Mouse (Mus musculus) embryonic facial prominence, embryonic 13.5 days (tissue): Measurements from ENCODE around the gene Mapk13. TPM values are rescaled to one million over a fixed set of nuclear protein-coding genes. Genes with fewer than 3 reads are reported as not detected.
"Not testable (repeated sequence)": the region's sequence is repeated elsewhere in the genome, so short reads cannot be mapped to it uniquely, and the experiment has no call there.

Experiments used
- ATAC-seq: fragments of 200-750 bp; cut with Nextera tagmentation; 2 replicates; pipeline ENCODE4 v1.8.0; 2017; ENCODE audit warnings: low read depth; ENCODE audit not compliant: insufficient number of reproducible peaks, insufficient read depth, low FRiP score, low TSS enrichment
- H3K27ac ChIP-seq: fragments of 300-500 bp; sonication (generic); 2 replicates; pipeline ENCODE4 v1.5.1; 2015; ENCODE audit warnings: moderate library complexity, mild to moderate bottlenecking, inconsistent platforms
- H3K27me3 ChIP-seq: fragments of 300-500 bp; sonication (generic); 2 replicates; pipeline ENCODE4 v1.6.1; 2015; ENCODE audit warnings: mild to moderate bottlenecking, inconsistent platforms
- H3K36me3 ChIP-seq: fragments of 300-500 bp; sonication (generic); 2 replicates; pipeline ENCODE4 v1.6.1; 2015; ENCODE audit warnings: mild to moderate bottlenecking, inconsistent platforms
- H3K4me1 ChIP-seq: fragments of 300-500 bp; sonication (generic); 2 replicates; pipeline ENCODE4 v1.6.1; 2015; ENCODE audit warnings: inconsistent platforms
- H3K4me2 ChIP-seq: fragments of 300-500 bp; sonication (generic); 2 replicates; pipeline ENCODE4 v1.6.1; 2015; ENCODE audit warnings: moderate library complexity, mild to moderate bottlenecking, inconsistent platforms
- H3K4me3 ChIP-seq: fragments of 300-500 bp; sonication (generic); 2 replicates; pipeline ENCODE4 v1.5.1; 2015; ENCODE audit warnings: mild to moderate bottlenecking, inconsistent platforms
- H3K9ac ChIP-seq: fragments of 300-500 bp; sonication (generic); 2 replicates; pipeline ENCODE4 v1.6.1; 2015; ENCODE audit warnings: mild to moderate bottlenecking, inconsistent platforms
- H3K9me3 ChIP-seq: fragments of 300-500 bp; sonication (generic); 2 replicates; pipeline ENCODE4 v1.6.1; 2016; ENCODE audit warnings: inconsistent platforms
- WGBS: fragments of 180-500 bp; shearing (Covaris S2); methylation state at CpG from one replicate; pipeline ENCODE4 v1.1.7; 2015; ENCODE audit warnings: mixed read lengths; 5-methylcytosine and 5-hydroxymethylcytosine counted together
- polyA plus RNA-seq: library from polyadenylated mRNA; unstranded; fragments of >200 nt; fragmentation: Nextera tagmentation; extraction: Ambion mirVana; gene quantifications from 2 replicates; pipeline ENCODE4 v1.2.1, GENCODE M21; 2015

Gene Mapk13
- polyA plus RNA-seq, 1 experiment from 2014 or later: 47.3 TPM

DNA sequence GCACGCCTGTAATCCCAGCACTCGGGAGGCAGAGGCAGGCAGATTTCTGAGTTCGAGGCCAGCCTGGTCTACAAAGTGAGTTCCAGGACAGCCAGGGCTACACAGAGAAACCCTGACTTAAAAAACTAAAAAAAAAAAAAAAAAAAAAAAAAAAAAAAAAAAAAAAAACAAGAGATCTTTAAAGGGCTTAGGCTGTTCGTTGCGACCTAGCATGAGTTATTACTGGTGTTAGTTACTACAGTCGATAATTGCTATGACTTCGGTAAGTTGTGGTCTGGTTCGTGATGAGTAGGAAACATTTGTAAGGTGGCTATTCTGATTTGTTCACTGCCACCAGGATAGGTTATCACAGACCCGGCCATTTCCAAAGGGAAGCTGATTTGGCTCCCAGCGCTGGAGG is 47.2 kb downstream of the Mapk13 start:
- H3K9me3 ChIP-seq, ATAC-seq, H3K4me3 ChIP-seq, H3K27ac ChIP-seq, H3K4me1 ChIP-seq, H3K4me2 ChIP-seq, H3K9ac ChIP-seq, H3K27me3 ChIP-seq: not testable (repeated sequence)
- H3K36me3 ChIP-seq: peaks cover 95% of the 10 kb centered on the region
- WGBS: 94% methylated on average over 10 of the region's 10 CpGs

DNA sequence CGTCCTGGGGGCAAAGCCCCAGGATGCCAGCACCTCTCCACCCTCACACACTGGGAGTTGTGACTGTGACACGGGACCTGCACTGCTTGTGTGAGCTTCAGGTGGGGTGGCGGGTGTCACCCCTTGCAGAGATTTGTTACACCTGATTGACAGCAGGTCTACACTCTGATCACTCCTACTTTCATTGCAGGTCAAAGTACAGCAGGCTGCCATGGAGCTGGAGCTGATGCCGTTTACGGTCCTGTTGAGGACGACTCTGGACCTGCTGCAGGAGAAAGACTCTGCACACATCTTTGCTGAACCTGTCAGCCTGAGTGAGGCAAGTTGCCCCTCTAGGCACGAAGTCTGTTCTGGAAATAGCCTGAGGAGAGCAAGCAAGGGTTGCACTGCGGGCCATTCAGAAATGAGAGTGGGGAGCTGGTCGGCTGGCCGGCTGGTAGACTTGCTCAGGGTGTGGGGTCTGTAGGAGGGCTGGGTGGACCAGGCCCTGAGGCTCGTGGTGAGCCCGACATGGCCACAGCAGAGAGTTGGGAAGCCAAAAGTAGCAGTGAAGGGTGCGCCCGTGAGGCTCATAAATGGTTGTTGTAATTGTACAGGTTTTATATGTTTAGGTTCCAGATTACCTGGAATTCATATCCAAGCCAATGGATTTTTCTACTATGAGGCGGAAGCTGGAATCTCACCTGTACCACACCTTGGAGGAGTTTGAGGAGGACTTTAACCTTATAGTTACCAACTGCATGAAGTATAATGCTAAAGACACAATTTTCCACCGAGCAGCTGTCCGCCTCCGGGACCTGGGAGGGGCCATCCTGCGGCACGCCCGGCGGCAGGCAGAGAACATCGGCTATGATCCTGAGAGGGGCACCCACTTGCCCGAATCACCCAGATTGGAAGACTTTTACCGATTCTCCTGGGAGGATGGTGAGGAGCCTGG is 48.0 kb downstream of the Mapk13 start:
- H3K27me3 ChIP-seq: no peaks in the 10 kb centered on the region

DNA sequence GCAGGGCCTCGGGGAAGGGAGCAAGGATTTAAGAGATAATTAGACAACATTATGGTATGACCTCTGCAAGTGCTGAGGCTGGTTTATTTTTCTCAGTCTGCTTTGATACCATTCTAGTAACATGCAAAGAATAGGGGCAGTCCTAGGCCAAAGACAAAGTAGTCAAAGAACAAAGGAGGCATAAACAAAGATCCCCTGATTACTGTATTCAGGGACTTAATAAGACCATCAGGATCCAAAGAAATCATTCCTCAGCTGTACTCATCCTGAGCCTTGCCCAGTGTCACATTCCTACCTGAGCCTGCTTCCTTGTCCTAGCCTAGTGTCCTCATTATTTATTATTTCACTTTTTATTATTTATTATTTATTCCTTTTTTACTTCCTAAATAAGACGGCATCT is 51.1 kb downstream of the Mapk13 start:
- no peak overlapping the region for H3K4me3 ChIP-seq
- H3K9me3 ChIP-seq: no peaks in the 10 kb centered on the region
- H3K27me3 ChIP-seq: no peaks in the 10 kb centered on the region
- WGBS: 83% methylated on average over 2 of the region's 2 CpGs
- ATAC-seq: no peak
- no peak overlapping the region for H3K9ac ChIP-seq
- H3K27ac ChIP-seq: no peak overlapping the region
- no peaks in the 10 kb centered on the region for H3K4me1 ChIP-seq
- no peak overlapping the region for H3K4me2 ChIP-seq
- H3K36me3 ChIP-seq: peaks cover 97% of the 10 kb centered on the region

More for the DNA sequence above, 48.0 kb downstream of the Mapk13 start:
- H3K9ac ChIP-seq: no peak overlapping the region
- H3K4me1 ChIP-seq: no peaks in the 10 kb centered on the region
- no peak overlapping the region for H3K4me2 ChIP-seq
- H3K36me3 ChIP-seq: peaks cover 97% of the 10 kb centered on the region
- ATAC-seq: no peak
- 94% methylated on average over 25 of the region's 25 CpGs for WGBS
- no peak overlapping the region for H3K4me3 ChIP-seq
- no peaks in the 10 kb centered on the region for H3K9me3 ChIP-seq
- no peak overlapping the region for H3K27ac ChIP-seq

DNA sequence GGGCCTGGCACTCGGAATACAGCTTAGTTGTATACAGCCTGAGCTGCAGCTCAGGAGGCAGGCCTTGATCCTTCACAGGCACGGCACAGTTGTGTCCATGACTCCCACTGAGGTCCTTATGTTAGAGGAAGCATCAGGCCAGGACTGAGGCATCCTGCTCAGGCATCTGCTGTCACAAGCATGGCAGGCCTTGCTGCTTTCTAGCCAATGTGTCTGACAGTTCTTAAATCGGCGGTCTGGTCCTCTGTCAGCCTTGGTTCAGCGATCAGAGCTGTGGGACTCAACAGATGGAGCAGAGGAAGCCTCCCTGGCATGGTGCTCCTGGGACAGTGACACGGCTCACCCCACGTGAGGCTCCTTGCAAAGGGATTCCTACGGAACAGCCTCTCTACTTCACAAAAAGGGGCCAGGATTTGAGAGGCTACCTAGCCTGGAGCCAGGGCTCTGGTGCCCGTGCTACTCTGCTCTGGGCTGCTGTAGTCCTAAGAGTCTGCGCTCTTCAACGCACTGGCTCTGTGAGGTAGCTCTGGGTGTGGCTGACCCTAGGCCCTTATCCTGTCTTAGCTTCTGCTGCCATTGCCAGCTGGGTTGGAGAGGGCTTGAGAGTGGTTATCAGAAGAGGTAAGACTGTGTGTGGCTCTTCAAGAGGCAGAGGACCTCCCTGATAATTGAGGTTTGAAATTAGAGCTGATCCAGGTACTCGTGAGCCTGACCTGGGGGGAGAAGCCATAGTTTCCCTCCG is 54.1 kb downstream of the Mapk13 start:
- no peak for ATAC-seq
- Histone ChIP-seq H3K27ac (no peak overlapping the region), H3K4me1 (no peaks in the 10 kb centered on the region)

DNA sequence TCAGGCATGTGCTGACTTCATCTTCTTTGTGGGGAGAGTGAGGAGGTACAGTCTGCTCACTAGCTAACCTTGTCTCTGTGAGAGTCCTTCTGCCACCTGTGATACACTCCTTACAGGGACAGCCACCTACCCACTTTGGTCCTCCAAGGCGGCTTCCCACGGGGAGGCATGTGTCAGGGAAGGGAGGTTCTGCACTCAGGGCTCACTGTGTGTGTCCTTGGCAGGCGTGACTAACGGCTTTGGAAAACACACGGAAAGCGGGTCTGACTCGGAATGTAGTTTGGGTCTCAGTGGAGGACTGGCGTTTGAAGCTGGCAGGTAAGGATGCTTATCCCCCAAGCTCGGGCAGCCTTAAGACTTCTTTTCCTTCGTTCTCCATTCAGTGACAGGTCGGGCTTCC is 54.7 kb downstream of the Mapk13 start:
- Histone ChIP-seq H3K4me1 (no peaks in the 10 kb centered on the region), H3K36me3 (peaks cover 99% of the 10 kb centered on the region), H3K4me2 (no peak overlapping the region), H3K27me3 (no peaks in the 10 kb centered on the region), H3K4me3 (no peak overlapping the region), H3K9me3 (no peaks in the 10 kb centered on the region), H3K9ac (no peak overlapping the region), H3K27ac (no peak overlapping the region)
- WGBS: 81% methylated on average over 11 of the region's 11 CpGs
- ATAC-seq: no peak

More for the DNA sequence above, 54.1 kb downstream of the Mapk13 start:
- H3K9me3 ChIP-seq: no peaks in the 10 kb centered on the region
- peaks cover 99% of the 10 kb centered on the region for H3K36me3 ChIP-seq
- H3K4me2 ChIP-seq: no peak overlapping the region
- 88% methylated on average over 13 of the region's 13 CpGs for WGBS
- no peaks in the 10 kb centered on the region for H3K27me3 ChIP-seq
- H3K9ac ChIP-seq: no peak overlapping the region
- no peak overlapping the region for H3K4me3 ChIP-seq

DNA sequence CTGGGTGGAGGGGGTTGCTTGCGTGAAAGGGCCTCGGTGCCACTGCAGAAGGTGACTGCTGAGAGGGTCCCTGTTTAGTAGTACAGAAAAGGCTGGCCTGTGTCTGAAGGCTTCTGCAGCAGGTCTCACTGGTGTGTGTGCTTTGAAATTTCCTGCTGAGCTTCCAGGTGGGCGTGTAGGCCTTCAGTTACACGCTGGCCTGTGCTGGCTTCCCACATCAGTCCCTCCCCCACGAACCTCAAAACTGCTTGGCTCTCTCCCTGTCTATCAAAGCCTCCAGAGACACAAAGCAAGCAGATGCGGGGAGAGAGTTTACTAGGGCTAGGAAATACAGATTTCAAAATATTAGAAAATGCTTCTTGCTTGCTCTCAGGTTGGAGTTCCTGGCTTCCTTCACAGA is 55.8 kb downstream of the Mapk13 start:
- no peak overlapping the region for H3K27ac ChIP-seq
- no peaks in the 10 kb centered on the region for H3K4me1 ChIP-seq
- no peak overlapping the region for H3K9ac ChIP-seq
- no peak overlapping the region for H3K4me3 ChIP-seq
- 79% methylated on average over 6 of the region's 6 CpGs for WGBS
- no peak for ATAC-seq
- peaks cover 100% of the 10 kb centered on the region for H3K36me3 ChIP-seq
- H3K9me3 ChIP-seq: no peaks in the 10 kb centered on the region
- no peak overlapping the region for H3K4me2 ChIP-seq
- H3K27me3 ChIP-seq: no peaks in the 10 kb centered on the region

DNA sequence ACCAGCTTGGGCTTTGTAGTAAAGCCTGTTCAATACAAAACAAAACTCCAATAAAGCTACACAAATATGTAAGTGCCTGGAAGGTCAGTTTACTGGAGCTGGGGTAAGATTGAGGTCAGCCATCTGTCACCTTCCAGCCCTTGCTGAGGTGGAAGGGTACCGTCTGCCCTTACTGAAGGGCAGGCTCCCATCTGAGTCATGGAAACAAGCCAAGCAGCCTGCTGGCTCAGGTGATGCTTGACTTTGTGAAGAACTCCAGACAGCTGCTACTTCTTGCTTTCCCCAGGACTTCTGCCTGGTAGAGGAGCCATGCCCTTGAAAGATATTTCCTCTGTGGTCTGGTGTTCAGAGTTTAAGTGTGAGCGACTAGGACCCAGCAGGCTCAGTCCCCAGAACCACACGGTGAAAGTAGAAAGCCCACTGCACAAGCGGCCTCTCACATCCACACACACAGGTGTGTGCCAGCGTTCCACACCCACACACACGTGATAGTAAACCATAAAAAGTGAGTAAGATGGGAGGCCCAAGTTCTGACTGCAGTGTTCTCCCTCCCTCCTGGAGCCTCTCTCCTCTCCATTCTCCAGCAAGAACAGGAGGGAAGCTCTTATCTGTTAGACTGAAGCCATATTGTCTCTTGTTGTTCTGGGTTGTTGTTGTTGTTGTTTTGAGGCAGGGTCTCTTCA is 56.4 kb downstream of the Mapk13 start:
- H3K36me3 ChIP-seq: peaks cover 100% of the 10 kb centered on the region
- H3K4me1 ChIP-seq: no peaks in the 10 kb centered on the region
- no peaks in the 10 kb centered on the region for H3K27me3 ChIP-seq
- no peak overlapping the region for H3K4me3 ChIP-seq
- ATAC-seq: no peak
- H3K4me2 ChIP-seq: no peak overlapping the region
- no peak overlapping the region for H3K27ac ChIP-seq
- WGBS: 94% methylated on average over 6 of the region's 6 CpGs
- H3K9me3 ChIP-seq: no peaks in the 10 kb centered on the region
- no peak overlapping the region for H3K9ac ChIP-seq

DNA sequence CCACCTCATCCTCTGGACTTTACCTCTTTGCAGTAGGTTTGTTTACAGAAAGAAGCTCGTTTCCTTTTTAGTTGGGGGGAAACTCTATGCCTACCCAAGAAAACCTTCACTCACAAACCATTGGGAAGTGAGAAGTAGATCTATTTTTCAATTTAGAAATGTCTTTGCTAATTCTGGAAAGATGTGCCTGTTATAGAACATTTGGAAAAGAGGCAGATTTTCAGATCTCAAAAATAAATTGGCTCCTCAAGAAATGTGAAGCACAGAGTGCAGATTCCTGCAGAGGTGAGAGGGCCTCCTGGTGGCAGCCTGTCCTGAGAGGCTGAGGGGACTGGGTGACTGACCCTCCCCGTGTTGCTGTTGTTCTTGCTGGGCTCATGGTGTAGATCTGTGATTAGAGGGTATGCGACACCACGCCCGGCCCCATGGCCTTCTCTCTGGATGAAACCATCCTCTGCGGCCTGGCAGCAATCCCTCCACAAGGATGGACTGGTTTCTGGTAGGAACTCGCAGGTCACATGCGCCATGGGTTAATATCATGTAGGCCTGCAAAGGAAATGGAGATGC is 58.7 kb downstream of the Mapk13 start:
- no peak overlapping the region for H3K4me3 ChIP-seq
- ATAC-seq: no peak
- no peak overlapping the region for H3K27ac ChIP-seq
- H3K9me3 ChIP-seq: no peaks in the 10 kb centered on the region
- no peaks in the 10 kb centered on the region for H3K4me1 ChIP-seq
- 89% methylated on average over 8 of the region's 8 CpGs for WGBS
- H3K4me2 ChIP-seq: no peak overlapping the region
- no peak overlapping the region for H3K9ac ChIP-seq
- H3K27me3 ChIP-seq: no peaks in the 10 kb centered on the region
- peaks cover 100% of the 10 kb centered on the region for H3K36me3 ChIP-seq

DNA sequence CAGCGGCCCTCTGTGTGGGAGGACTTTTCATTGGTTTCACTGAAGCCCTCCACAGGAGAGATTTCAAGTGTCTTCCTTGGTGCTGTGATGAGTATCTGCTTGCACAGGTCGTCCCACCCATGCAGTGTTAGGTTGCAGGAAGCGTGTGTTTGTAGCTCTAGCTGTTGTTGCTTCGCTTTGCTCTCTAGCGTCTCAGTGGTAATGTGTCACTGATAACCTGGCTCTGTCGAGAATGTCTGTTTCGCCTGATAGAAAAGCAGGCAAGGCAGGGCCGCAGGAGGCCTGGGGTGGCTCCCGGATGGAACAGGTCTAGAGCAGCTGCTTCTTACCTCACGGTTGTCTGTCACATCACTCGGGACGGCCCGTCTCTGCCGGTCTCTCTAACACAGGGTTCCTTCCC is 60.0 kb downstream of the Mapk13 start:
- H3K9me3 ChIP-seq: no peaks in the 10 kb centered on the region
- ATAC-seq: no peak
- H3K4me1 ChIP-seq: no peaks in the 10 kb centered on the region
- H3K9ac ChIP-seq: no peak overlapping the region
- H3K4me3 ChIP-seq: no peak overlapping the region
- WGBS: 86% methylated on average over 14 of the region's 14 CpGs
- no peak overlapping the region for H3K27ac ChIP-seq
- H3K27me3 ChIP-seq: no peaks in the 10 kb centered on the region
- peaks cover 99% of the 10 kb centered on the region for H3K36me3 ChIP-seq
- H3K4me2 ChIP-seq: no peak overlapping the region
